Mouse (Mus musculus): Measurements from ENCODE around the gene Syt5.

DNA sequence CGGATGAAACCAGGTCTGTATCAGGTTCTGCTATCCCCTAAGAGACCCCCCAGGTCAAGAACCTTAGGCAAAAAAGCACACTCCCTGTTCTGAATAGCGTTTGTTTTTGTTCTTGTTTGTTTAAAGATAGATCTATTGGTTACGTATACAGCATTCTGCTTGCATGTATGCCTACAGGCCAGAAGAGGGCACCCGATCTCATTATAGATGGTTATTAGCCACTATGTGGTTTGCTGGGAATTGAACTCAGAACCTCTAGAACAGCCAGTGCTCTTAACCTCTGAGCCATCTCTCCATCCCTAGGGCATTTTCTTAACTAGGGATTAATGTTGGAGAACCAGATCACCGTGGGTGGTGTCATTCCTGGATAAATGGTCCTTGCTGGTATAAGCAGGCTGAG lies 6.0 kb downstream of the Syt5 start:
- TF ChIP-seq POLR2AphosphoS5 (IDR thresholded peaks at IDR 0.05; ENCODE audit: borderline replicate concordance, low read depth, low read length) (no peak), RCOR1 (IDR thresholded peaks at IDR 0.05; ENCODE audit: low read depth, low read length) (no peak), CTCF (IDR thresholded peaks at IDR 0.05 in 2 of 3, conservative IDR thresholded peaks at IDR 0.05 in 1 of 3; ENCODE audit: control insufficient read depth in 1 of 3, insufficient read depth in 1 of 3, low read depth in 2 of 3, low read length in 3 of 3, poor library complexity in 1 of 3, severe bottlenecking in 1 of 3) (peak in 2 of 3 experiments; percentile 5 to 27; a peak in 2 of 6 replicates), ZC3H11A (IDR thresholded peaks at IDR 0.05; ENCODE audit: low read depth, low read length) (no peak)
